In genomic region chr5:127336048-127336907, GRCm38 (mm10) we compare ENCODE assay signal across 7 mouse cellular contexts.
A peak's percentile ranks its signal among the peaks of the same experiment; 100 is the strongest.
DNase-seq lines count a peak whose midpoint lies in the region; ATAC-seq lines count a peak whose summit lies in the region.

No protein-coding gene starts in this region.

- peak; percentile 76 for ATAC-seq in forebrain, embryonic 15.5 days (replicated peaks)
- ATAC-seq in hindbrain, embryonic 11.5 days (ENCODE audit: low FRiP score), result peak; percentile 77
- ATAC-seq in limb, embryonic 13.5 days (ENCODE audit: low FRiP score, low read depth), result peak; percentile 58
- peak; percentile 73; the same call in 1 of the 2 replicates for ATAC-seq in neural tube, embryonic 15.5 days (ENCODE audit: low FRiP score)

- DNase-seq in ZHBTc4 (ENCODE audit: low read depth, low spot score), result peak; percentile 39
- peak; percentile 35 to 59 for DNase-seq in adrenal gland, postnatal 36 days
- DNase-seq in hindbrain, embryonic 11.5 days (ENCODE audit: low spot score), result peak; percentile 56
- DNase-seq in c-Kit-positive CD71-positive TER-119-positive erythroid progenitor cells, embryonic 14.5 days (ENCODE audit: low spot score), result no peak

- no peaks in the 10 kb centered on the region for H3K27me3 ChIP-seq in forebrain, embryonic 15.5 days
- H3K27me3 ChIP-seq in hindbrain, embryonic 11.5 days (ENCODE audit: control insufficient read depth, insufficient read depth, low read length), result no peaks in the 10 kb centered on the region
- no peaks in the 10 kb centered on the region for H3K27me3 ChIP-seq in limb, embryonic 13.5 days
- H3K27me3 ChIP-seq in neural tube, embryonic 15.5 days (replicated peaks), result peaks cover 6% of the 10 kb centered on the region; the same call in 1 of the 2 replicates

- peak overlapping the region; percentile 26 for H3K4me2 ChIP-seq in forebrain, embryonic 15.5 days (replicated peaks)
- H3K4me2 ChIP-seq in hindbrain, embryonic 11.5 days (replicated peaks; ENCODE audit: low read depth, low read length), result peak overlapping the region; percentile 21
- H3K4me2 ChIP-seq in limb, embryonic 13.5 days (replicated peaks), result peak overlapping the region; percentile 49
- peak overlapping the region; percentile 42 for H3K4me2 ChIP-seq in neural tube, embryonic 15.5 days

- WGBS in forebrain, embryonic 15.5 days, result 4% methylated on average over 14 of the region's 15 CpGs
- 8% methylated on average over 13 of the region's 15 CpGs for WGBS in hindbrain, embryonic 11.5 days
- WGBS in limb, embryonic 13.5 days, result 4% methylated on average over 15 of the region's 15 CpGs
- 4% methylated on average over 15 of the region's 15 CpGs for WGBS in neural tube, embryonic 15.5 days

- H3K27ac ChIP-seq in forebrain, embryonic 15.5 days (replicated peaks), result peak overlapping the region; percentile 59
- peak overlapping the region; percentile 51 for H3K27ac ChIP-seq in hindbrain, embryonic 11.5 days (ENCODE audit: low read depth, low read length)
- peak overlapping the region; percentile 44; the same call in 1 of the 2 replicates for H3K27ac ChIP-seq in limb, embryonic 13.5 days
- peak overlapping the region; percentile 51; the same call in 1 of the 2 replicates for H3K27ac ChIP-seq in neural tube, embryonic 15.5 days (replicated peaks)

- no peaks in the 10 kb centered on the region for H3K36me3 ChIP-seq in forebrain, embryonic 15.5 days
- H3K36me3 ChIP-seq in hindbrain, embryonic 11.5 days (ENCODE audit: control insufficient read depth, insufficient read depth, low read length), result no peaks in the 10 kb centered on the region
- H3K36me3 ChIP-seq in limb, embryonic 13.5 days, result no peaks in the 10 kb centered on the region
- H3K36me3 ChIP-seq in neural tube, embryonic 15.5 days, result no peaks in the 10 kb centered on the region

- no peak overlapping the region for H3K4me3 ChIP-seq in forebrain, embryonic 15.5 days
- H3K4me3 ChIP-seq in hindbrain, embryonic 11.5 days (ENCODE audit: low read depth, low read length), result no peak overlapping the region
- no peak overlapping the region for H3K4me3 ChIP-seq in limb, embryonic 13.5 days
- H3K4me3 ChIP-seq in neural tube, embryonic 15.5 days (replicated peaks), result no peak overlapping the region

- no peaks in the 10 kb centered on the region for H3K9me3 ChIP-seq in forebrain, embryonic 15.5 days
- H3K9me3 ChIP-seq in hindbrain, embryonic 11.5 days (ENCODE audit: control insufficient read depth, low read length), result no peaks in the 10 kb centered on the region
- H3K9me3 ChIP-seq in limb, embryonic 13.5 days, result no peaks in the 10 kb centered on the region
- no peaks in the 10 kb centered on the region for H3K9me3 ChIP-seq in neural tube, embryonic 15.5 days (replicated peaks)

- H3K4me1 ChIP-seq in forebrain, embryonic 15.5 days, result peaks cover 42% of the 10 kb centered on the region
- H3K4me1 ChIP-seq in hindbrain, embryonic 11.5 days (replicated peaks; ENCODE audit: control insufficient read depth, insufficient read depth, low read length), result peaks cover 13% of the 10 kb centered on the region
- peaks cover 43% of the 10 kb centered on the region for H3K4me1 ChIP-seq in limb, embryonic 13.5 days
- peaks cover 33% of the 10 kb centered on the region for H3K4me1 ChIP-seq in neural tube, embryonic 15.5 days

- H3K9ac ChIP-seq in forebrain, embryonic 15.5 days (replicated peaks), result no peak overlapping the region
- H3K9ac ChIP-seq in hindbrain, embryonic 11.5 days (ENCODE audit: low read depth, low read length), result no peak overlapping the region
- no peak overlapping the region; the same call in 1 of the 2 replicates for H3K9ac ChIP-seq in limb, embryonic 13.5 days
- H3K9ac ChIP-seq in neural tube, embryonic 15.5 days (replicated peaks), result no peak overlapping the region
